8 mouse cellular contexts compared by ENCODE assay signal in genomic region chr2:23040001-23040646, GRCm38 (mm10). TPM values are rescaled to one million over a fixed set of nuclear protein-coding genes. Genes with fewer than 3 reads are reported as not detected.
DNase-seq lines count a peak whose midpoint lies in the region; ATAC-seq lines count a peak whose summit lies in the region.

Gene Abi1, minus strand, starts transcription at chr2:23040241.

- peak; percentile 99 for DNase-seq in R1 (ENCODE audit: low read depth, low spot score)
- DNase-seq in cerebellum, postnatal 14 days = peak; percentile 91
- DNase-seq in frontal cortex, postnatal 14 days (ENCODE audit: low spot score in 2 of 2) = peak; percentile 89 to 92
- peak; percentile 83 to 91 for DNase-seq in layer of hippocampus, postnatal 25 days (ENCODE audit: extremely low spot score in 1 of 2, low spot score in 1 of 2)
- peak; percentile 97 for DNase-seq in lung, postnatal 25 days (ENCODE audit: low spot score)
- DNase-seq in retina, postnatal 7 days (ENCODE audit: low read depth, low spot score) = peak; percentile 85
- DNase-seq in urinary bladder, postnatal 14 days (ENCODE audit: low spot score) = peak; percentile 91

- 3% methylated on average over 24 of the region's 24 CpGs for WGBS in hindbrain, embryonic 13.5 days

- no peaks in the 10 kb centered on the region for H3K36me3 ChIP-seq in hindbrain, embryonic 13.5 days

- H3K27me3 ChIP-seq in hindbrain, embryonic 13.5 days = no peaks in the 10 kb centered on the region

- H3K4me1 ChIP-seq in hindbrain, embryonic 13.5 days (replicated peaks) = peaks cover 19% of the 10 kb centered on the region

- peak within 1 kb of the TSS; percentile 98 for H3K27ac ChIP-seq in hindbrain, embryonic 13.5 days

- peak within 1 kb of the TSS; percentile 76 for H3K4me2 ChIP-seq in hindbrain, embryonic 13.5 days

- H3K4me3 ChIP-seq in hindbrain, embryonic 13.5 days = peak within 1 kb of the TSS; percentile 98

- no peaks in the 10 kb centered on the region for H3K9me3 ChIP-seq in hindbrain, embryonic 13.5 days

- H3K9ac ChIP-seq in hindbrain, embryonic 13.5 days = peak within 1 kb of the TSS; percentile 99

- peak; percentile 98 for ATAC-seq in hindbrain, embryonic 13.5 days (ENCODE audit: low FRiP score)

RNA-seq across cellular contexts. Expression of gene Abi1, which starts in this region (rescaled TPM):
- 51.8 and 52.9 TPM in 2 replicates for polyA plus RNA-seq in hindbrain, embryonic 13.5 days (2015; fragmentation: Nextera tagmentation; extraction: Ambion mirVana)
- total RNA-seq in layer of hippocampus, postnatal 25 days (2021) = 100 to 1,000 TPM; 221 to 244 TPM

Comparison
In these comparisons a context has a peak if more than half of its experiments do, and no peak if none do; other contexts are left out.
1. Peak in every context shown above with its lines: DNase-seq, ATAC-seq, H3K4me3 ChIP-seq and H3K27ac ChIP-seq.